Mouse (Mus musculus) hindbrain, embryonic 14.5 days (tissue): ENCODE data around the gene Sowaha. TPM values are rescaled to one million over a fixed set of nuclear protein-coding genes. Genes with fewer than 3 reads are reported as not detected.

Experiments
- ATAC-seq: fragments of 200-750 bp; cut with Nextera tagmentation; 2 replicates; pipeline ENCODE4 v1.8.0; 2017; ENCODE audit warnings: moderate number of reproducible peaks, mild to moderate bottlenecking, moderate TSS enrichment, moderate library complexity; ENCODE audit not compliant: low FRiP score
- DNase-seq: peaks from one replicate; pipeline ENCODE4 v3.0.0-alpha.2; 2015; ENCODE audit warnings: low spot score
- H3K27ac ChIP-seq: fragments of 300-500 bp; sonication (generic); 2 replicates; pipeline ENCODE4 v1.5.1; 2014; ENCODE audit warnings: mild to moderate bottlenecking, moderate library complexity
- H3K27me3 ChIP-seq: fragments of 300-500 bp; sonication (generic); 2 replicates; pipeline ENCODE4 v1.6.1; 2014; ENCODE audit warnings: mild to moderate bottlenecking, low read length, mixed read lengths; ENCODE audit not compliant: control insufficient read depth, insufficient read depth
- H3K36me3 ChIP-seq: fragments of 300-500 bp; sonication (generic); replicated peaks from 2 replicates; pipeline ENCODE4 v1.6.1; 2014; ENCODE audit not compliant: control insufficient read depth, insufficient read depth
- H3K4me1 ChIP-seq: fragments of 300-500 bp; sonication (generic); replicated peaks from 2 replicates; pipeline ENCODE4 v1.6.1; 2014; ENCODE audit warnings: antibody characterized with exemption, low read length, mixed read lengths; ENCODE audit not compliant: control insufficient read depth, insufficient read depth
- H3K4me2 ChIP-seq: fragments of 300-500 bp; sonication (generic); replicated peaks from 2 replicates; pipeline ENCODE4 v1.6.1; 2014; ENCODE audit warnings: mild to moderate bottlenecking, moderate library complexity
- H3K4me3 ChIP-seq: fragments of 300-500 bp; sonication (generic); replicated peaks from 2 replicates; pipeline ENCODE4 v1.5.1; 2014; ENCODE audit warnings: mild to moderate bottlenecking, low read length
- H3K9ac ChIP-seq: fragments of 300-500 bp; sonication (generic); 2 replicates; pipeline ENCODE4 v1.6.1; 2014
- H3K9me3 ChIP-seq: fragments of 300-500 bp; sonication (generic); 2 replicates; pipeline ENCODE4 v1.6.1; 2016; ENCODE audit warnings: low read length; ENCODE audit not compliant: control insufficient read depth
- WGBS: fragments of 180-500 bp; shearing (Covaris S2); extraction: QIAGEN DNeasy Blood & Tissue Kit; methylation state at CpG from one replicate; pipeline ENCODE4 v1.1.7; 2014; 5-methylcytosine and 5-hydroxymethylcytosine counted together
- polyA plus RNA-seq: library from polyadenylated mRNA; unstranded; fragments of >200 nt; fragmentation: Nextera tagmentation; extraction: Ambion mirVana; gene quantifications from 2 replicates; pipeline ENCODE4 v1.2.1, GENCODE M21; 2014

Gene Sowaha
- polyA plus RNA-seq, 1 experiment from 2014 or later, result 1.3 TPM

GRCm38 (mm10) chr11:53521120-53521820 lies 41.2 kb upstream of the Sowaha start:
- Histone ChIP-seq H3K9me3 (no peaks in the 10 kb centered on the region), H3K4me2 (peak overlapping the region; percentile 57), H3K27ac (no peak overlapping the region), H3K4me1 (peaks cover 11% of the 10 kb centered on the region), H3K4me3 (peak overlapping the region; percentile 78), H3K9ac (peak overlapping the region; percentile 91), H3K27me3 (peaks cover 9% of the 10 kb centered on the region; the same call in 1 of the 2 replicates), H3K36me3 (no peaks in the 10 kb centered on the region)
- no peak for ATAC-seq
- WGBS, result 47% methylated on average over 16 of the region's 16 CpGs
- DNase-seq, result no peak

- 3% methylated on average over 24 of the region's 24 CpGs for WGBS
- Histone ChIP-seq H3K4me1 (peaks cover 11% of the 10 kb centered on the region), H3K4me3 (peak overlapping the region; percentile 78), H3K27ac (peak overlapping the region; percentile 48), H3K4me2 (peak overlapping the region; percentile 57), H3K36me3 (no peaks in the 10 kb centered on the region), H3K9me3 (no peaks in the 10 kb centered on the region), H3K27me3 (peaks cover 10% of the 10 kb centered on the region), H3K9ac (peak overlapping the region; percentile 91)
- DNase-seq (peak; percentile 30), ATAC-seq (no peak; the same call in none of the 2 replicates)
These were observed 40.3 kb upstream of the Sowaha start for GRCm38 (mm10) chr11:53520122-53520978.

GRCm38 (mm10) chr11:53519207-53520121 lies 39.4 kb upstream of the Sowaha start, which contains the start of gene Sept8:
Sept8 (plus strand) TSS chr11:53519257.
- DNase-seq (peak; percentile 52), ATAC-seq (peak; percentile 87)
- peak within 1 kb of the TSS; percentile 48 for H3K27ac ChIP-seq
- H3K9me3 ChIP-seq, result no peaks in the 10 kb centered on the region
- peak within 1 kb of the TSS; percentile 78 for H3K4me3 ChIP-seq
- H3K9ac ChIP-seq, result peak within 1 kb of the TSS; percentile 91
- H3K27me3 ChIP-seq, result peaks cover 14% of the 10 kb centered on the region
- WGBS, result 4% methylated on average over 74 of the region's 79 CpGs
- H3K4me2 ChIP-seq, result peak within 1 kb of the TSS; percentile 57
- H3K4me1 ChIP-seq, result peaks cover 11% of the 10 kb centered on the region
- H3K36me3 ChIP-seq, result no peaks in the 10 kb centered on the region

GRCm38 (mm10) chr11:53518759-53519158 lies 38.7 kb upstream of the Sowaha start:
- ATAC-seq (no peak), DNase-seq (no peak)
- H3K27me3 ChIP-seq, result peaks cover 14% of the 10 kb centered on the region
- H3K9me3 ChIP-seq, result no peaks in the 10 kb centered on the region
- no peaks in the 10 kb centered on the region for H3K36me3 ChIP-seq
- no peak overlapping the region for H3K9ac ChIP-seq
- 0 out of 2 replicates have a peak overlapping the region, but pooled peaks have one; percentile 78 for H3K4me3 ChIP-seq
- H3K27ac ChIP-seq, result no peak overlapping the region
- H3K4me1 ChIP-seq, result peaks cover 11% of the 10 kb centered on the region
- H3K4me2 ChIP-seq, result peak overlapping the region; percentile 57; the same call in 1 of the 2 replicates
- WGBS, result 49% methylated on average over 5 of the region's 5 CpGs

- Histone ChIP-seq H3K4me2 (no peak overlapping the region), H3K4me3 (no peak overlapping the region), H3K9me3 (no peaks in the 10 kb centered on the region), H3K27me3 (peaks cover 14% of the 10 kb centered on the region), H3K4me1 (peaks cover 11% of the 10 kb centered on the region), H3K27ac (no peak overlapping the region), H3K9ac (no peak overlapping the region), H3K36me3 (no peaks in the 10 kb centered on the region)
- ATAC-seq (no peak), DNase-seq (no peak)
- 42% methylated on average over 8 of the region's 8 CpGs for WGBS
These were observed 36.9 kb upstream of the Sowaha start for GRCm38 (mm10) chr11:53516775-53517627.

GRCm38 (mm10) chr11:53510351-53510750 lies 30.3 kb upstream of the Sowaha start:
- 49% methylated on average over 5 of the region's 5 CpGs for WGBS

GRCm38 (mm10) chr11:53508591-53508990 lies 28.5 kb upstream of the Sowaha start:
- no peak overlapping the region for H3K27ac ChIP-seq
- no peak overlapping the region for H3K9ac ChIP-seq
- no peak for DNase-seq
- no peaks in the 10 kb centered on the region for H3K9me3 ChIP-seq
- H3K36me3 ChIP-seq, result no peaks in the 10 kb centered on the region
- H3K4me1 ChIP-seq, result no peaks in the 10 kb centered on the region
- no peaks in the 10 kb centered on the region for H3K27me3 ChIP-seq
- no peak for ATAC-seq
- 59% methylated on average over 3 of the region's 3 CpGs for WGBS
- no peak overlapping the region for H3K4me3 ChIP-seq
- H3K4me2 ChIP-seq, result no peak overlapping the region

More at GRCm38 (mm10) chr11:53510351-53510750, 30.3 kb upstream of the Sowaha start:
- Histone ChIP-seq H3K4me1 (no peaks in the 10 kb centered on the region), H3K4me3 (no peak overlapping the region), H3K27ac (no peak overlapping the region), H3K9me3 (no peaks in the 10 kb centered on the region), H3K4me2 (no peak overlapping the region), H3K27me3 (peaks cover 4% of the 10 kb centered on the region; the same call in 1 of the 2 replicates), H3K36me3 (no peaks in the 10 kb centered on the region), H3K9ac (no peak overlapping the region)
- no peak for DNase-seq
- ATAC-seq, result no peak

GRCm38 (mm10) chr11:53508152-53508551 lies 28.1 kb upstream of the Sowaha start:
- H3K9ac ChIP-seq, result no peak overlapping the region
- whole genome bisulfite sequencing, result 45% methylated on average over 7 of the region's 7 CpGs
- H3K36me3 ChIP-seq, result no peaks in the 10 kb centered on the region
- no peaks in the 10 kb centered on the region for H3K27me3 ChIP-seq
- H3K9me3 ChIP-seq, result no peaks in the 10 kb centered on the region
- H3K4me3 ChIP-seq, result no peak overlapping the region
- ATAC-seq (no peak), DNase-seq (no peak)
- no peak overlapping the region for H3K27ac ChIP-seq
- no peak overlapping the region for H3K4me2 ChIP-seq
- no peaks in the 10 kb centered on the region for H3K4me1 ChIP-seq
